Mouse (Mus musculus) R1 (cell line): Measurements from ENCODE around the gene Timm23.

ENCODE experiments used
- DNase-seq: peaks from one replicate; pipeline ENCODE4 v3.0.0-alpha.2; 2018; ENCODE audit warnings: low read depth, low spot score

Gene Timm23

GRCm38 (mm10) chr14:32134293-32134692 is 67.4 kb downstream of the Timm23 start:
- peak; percentile 41 for DNase-seq

- no peak for DNase-seq
Measured at GRCm38 (mm10) chr14:32131836-32132235, 69.9 kb downstream of the Timm23 start.
